Mouse (Mus musculus): ENCODE data around the gene Map3k11. TPM values are rescaled to one million over a fixed set of nuclear protein-coding genes. Genes with fewer than 3 reads are reported as not detected.
A peak's percentile ranks its signal among the peaks of the same experiment; 100 is the strongest.

Gene Map3k11
- total RNA-seq, 2 experiments from 2014 or later = 24.0 to 30.4 TPM

DNA sequence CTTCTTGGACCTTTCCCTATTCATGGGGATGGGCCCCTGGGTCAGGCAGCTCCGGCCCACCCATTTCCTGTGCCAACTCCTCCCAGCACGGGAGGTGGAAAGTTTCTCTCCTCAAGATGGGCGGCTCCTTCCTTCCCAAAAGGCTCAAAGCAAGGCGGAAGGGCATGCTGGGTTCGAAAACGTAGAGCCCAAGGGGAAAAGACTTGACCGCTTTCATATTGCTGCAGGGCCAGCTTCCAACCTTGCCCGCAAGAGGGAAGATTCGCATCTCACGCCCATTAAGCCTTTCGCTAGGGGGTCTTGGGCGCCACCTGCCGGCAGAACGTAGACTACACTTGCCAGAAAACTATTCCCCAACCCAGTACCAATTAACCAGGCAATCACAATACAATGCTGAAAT, 39.2 kb downstream of the Map3k11 start:
- peak; percentile 78 for DNase-seq (ENCODE audit: low spot score)
- intact Hi-C loops (cut with DNase I) = loop anchor here (1.0 to 5.0 kb wide), 4 partner anchors 16 to 120 kb away; no protein-coding TSS in a partner anchor

DNA sequence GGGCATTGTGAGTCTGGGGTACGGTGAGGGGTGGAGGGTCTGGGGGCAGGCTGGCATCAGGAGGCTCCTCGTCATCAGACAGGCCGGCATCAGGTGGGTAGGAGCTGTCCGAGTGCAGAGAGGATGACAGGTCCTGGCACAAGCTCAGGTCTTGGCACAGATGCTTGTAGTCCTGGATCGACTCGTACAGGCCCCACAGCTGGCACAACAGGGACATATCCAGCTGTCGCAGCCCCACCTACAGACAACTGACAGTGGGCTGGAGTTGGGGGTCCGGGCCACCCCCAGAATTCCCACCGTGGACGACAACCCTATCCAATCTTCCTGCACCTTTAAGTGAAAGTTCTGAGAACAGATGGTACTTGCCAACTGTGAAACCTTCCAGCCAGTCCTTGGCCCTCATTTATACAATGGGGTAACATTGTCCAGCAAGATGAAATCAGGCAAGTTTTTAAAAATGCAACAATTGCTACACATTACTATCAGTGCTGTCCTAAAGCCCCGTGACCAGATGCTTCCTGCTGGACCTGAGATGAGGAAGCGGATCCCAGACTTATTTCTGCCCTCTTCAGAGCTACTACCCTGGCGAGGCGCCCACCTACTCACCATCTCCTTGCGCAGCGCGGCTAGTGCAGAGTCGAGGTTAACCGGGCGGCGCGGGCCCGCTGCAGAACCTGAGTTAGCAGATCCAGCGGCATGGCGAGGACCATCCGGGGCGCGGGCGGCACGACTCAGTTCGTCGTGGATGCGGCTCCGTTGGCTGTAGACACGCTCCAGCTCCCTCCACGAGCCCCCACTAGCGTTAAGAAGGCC, 40.3 kb downstream of the Map3k11 start:
- DNase-seq (ENCODE audit: low spot score) = no peak
- intact Hi-C loops (cut with DNase I) = loop anchor here (1.0 to 5.0 kb wide), 3 partner anchors 18 to 118 kb away; no protein-coding TSS in a partner anchor

DNA sequence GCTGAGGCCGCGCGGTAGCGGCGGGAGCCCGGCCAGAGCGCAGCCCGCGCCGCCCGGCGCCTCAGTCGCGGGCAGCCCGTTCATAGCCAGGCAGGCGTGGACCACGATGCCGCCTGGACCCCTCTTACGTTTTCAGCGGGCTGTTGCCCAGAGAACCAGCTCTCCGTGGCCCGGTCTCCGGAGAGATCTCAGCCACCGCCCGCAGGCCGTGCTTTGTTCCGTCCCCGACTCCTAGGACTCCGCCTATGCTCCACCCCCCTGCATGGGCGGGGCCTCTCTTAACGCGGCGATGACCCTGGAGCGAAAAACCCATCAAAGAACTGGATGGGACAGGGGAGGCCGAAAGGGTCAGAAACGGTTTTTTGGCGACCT, 40.9 kb downstream of the Map3k11 start, which contains the start of gene Fam89b:
Gene Fam89b, minus strand, starts transcription at position 210 of the 372 bp plus-strand sequence.
- DNase-seq (ENCODE audit: low spot score) = peak; percentile 83
- intact Hi-C loops (cut with DNase I) = loop anchor here (5.0 kb wide), 2 partner anchors 82 to 118 kb away; no protein-coding TSS in a partner anchor

DNA sequence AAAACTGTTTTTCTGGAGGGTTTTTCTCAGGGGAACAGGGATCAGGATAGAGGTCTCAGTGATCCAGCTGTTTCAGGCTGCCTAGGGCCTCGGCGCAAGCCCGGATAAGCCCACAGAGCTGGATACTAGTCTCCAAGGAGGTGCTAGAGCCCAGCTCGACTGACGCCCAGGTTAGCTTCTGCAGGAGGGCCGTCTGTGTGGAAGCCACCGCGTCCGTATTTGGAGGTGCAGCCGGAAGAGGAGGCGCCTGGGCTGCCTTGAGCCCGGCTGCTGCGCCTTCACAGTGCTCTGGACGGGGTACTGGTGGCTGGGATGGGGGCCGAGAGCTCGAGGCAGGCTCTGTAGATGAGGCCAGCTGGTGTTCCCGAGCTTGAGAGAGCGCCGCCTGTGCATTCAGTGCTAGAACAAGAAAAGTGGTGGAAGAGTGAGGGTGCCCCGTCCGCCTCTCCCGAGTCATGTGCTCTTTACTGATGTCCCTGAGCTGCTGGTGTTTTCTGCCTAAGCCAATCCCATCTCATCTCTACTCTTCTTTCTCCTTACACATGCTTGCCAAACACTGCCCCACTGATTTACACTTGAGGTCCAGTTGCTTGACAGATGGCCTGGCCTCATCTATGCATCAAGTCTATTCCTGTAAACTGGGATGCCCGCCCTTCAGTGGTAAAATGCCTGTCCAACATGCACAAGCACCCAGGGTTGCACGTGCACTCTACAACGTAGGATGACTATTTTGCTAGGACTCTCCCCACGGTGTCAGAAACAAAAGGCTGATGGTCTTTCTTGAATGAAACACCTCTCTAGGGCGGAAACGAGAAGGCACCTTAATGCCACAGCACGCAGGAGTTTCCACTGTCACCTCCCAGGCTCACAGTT, 42.0 kb downstream of the Map3k11 start:
- intact Hi-C loops (cut with DNase I) = loop anchor here (2.0 kb wide), 1 partner anchor 40 kb away; the partner anchor contains the start of gene Scyl1
- no peak for DNase-seq (ENCODE audit: low spot score)

DNA sequence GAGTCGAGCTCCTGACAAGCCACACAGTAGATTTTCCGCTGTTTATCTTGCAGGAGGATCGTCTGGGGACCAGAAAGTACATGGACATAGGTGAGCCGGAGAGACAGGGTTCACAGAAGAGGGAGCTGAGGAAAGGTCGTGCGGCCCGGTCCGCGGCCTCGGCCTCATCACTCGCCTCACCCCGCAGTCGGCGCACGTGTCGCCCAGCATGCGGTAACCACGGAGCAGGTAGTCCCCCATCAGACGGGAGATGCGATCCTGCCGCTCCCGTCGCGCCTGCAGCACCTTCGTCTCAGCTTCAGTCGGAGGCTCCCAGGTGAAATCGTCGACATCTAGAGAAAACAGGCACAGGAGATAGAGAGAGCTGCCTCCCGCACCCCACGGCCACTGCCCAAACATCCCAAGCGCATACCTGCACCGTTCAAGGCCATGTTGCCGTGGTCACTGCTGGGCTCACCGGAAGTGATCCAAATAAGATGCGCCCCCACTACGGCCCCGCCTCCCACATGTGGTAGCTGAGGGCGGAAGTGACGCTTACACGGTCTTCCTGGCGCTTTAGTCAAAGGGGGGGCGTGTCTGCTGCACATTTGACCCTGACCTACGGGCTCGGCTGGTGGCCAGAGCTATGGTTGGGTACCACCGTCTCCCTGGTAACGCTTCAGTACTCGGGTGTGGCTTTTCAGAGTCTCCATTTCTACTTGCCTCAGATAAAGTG, 42.9 kb downstream of the Map3k11 start:
- DNase-seq (ENCODE audit: low spot score) = peak; percentile 84
- intact Hi-C loops (cut with DNase I) = loop anchor here (2.0 kb wide), 1 partner anchor 39 kb away; the partner anchor contains the start of gene Scyl1

DNA sequence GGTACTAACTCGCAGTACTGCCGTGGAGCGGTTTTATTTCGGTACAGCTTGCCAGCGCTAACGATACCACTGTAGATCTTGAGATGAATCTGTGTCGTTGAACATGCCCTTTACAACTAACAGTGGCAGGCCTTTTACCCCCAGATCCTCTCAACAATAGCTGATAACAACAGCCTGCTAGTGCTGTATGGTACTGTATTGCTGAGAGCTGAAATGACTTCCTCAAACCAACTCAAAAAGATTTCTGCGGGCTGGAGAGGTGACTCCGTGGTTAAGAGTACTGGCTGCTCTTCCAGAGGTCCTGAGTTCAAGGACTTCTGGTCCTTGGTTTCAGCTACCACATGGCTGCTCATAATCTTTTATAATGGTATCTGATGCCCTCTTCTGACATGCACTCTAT, 45.8 kb downstream of the Map3k11 start:
- DNase-seq (ENCODE audit: low spot score) = no peak
- intact Hi-C loops (cut with DNase I) = no loop called here

DNA sequence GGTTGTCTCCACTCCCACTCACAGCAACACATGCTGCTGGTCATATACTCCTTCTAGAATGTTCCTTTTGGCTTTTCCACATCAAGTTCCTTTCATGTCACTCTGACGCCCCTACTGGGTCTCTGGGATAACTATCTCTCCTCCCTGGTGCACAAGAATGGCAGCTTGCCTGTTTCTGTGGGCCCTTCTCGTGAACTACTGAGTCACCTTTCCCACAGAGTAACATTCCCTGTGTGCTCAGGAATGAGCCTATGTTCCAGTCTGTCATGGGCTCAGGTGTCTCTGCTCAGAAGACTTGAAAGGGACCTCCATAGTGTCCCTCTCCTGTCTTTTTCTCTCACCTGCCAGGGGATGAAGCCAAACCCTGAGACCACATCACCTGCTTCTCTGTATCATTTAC, 50.9 kb downstream of the Map3k11 start:
- intact Hi-C loops (cut with DNase I) = no loop called here
- DNase-seq (ENCODE audit: low spot score) = no peak

DNA sequence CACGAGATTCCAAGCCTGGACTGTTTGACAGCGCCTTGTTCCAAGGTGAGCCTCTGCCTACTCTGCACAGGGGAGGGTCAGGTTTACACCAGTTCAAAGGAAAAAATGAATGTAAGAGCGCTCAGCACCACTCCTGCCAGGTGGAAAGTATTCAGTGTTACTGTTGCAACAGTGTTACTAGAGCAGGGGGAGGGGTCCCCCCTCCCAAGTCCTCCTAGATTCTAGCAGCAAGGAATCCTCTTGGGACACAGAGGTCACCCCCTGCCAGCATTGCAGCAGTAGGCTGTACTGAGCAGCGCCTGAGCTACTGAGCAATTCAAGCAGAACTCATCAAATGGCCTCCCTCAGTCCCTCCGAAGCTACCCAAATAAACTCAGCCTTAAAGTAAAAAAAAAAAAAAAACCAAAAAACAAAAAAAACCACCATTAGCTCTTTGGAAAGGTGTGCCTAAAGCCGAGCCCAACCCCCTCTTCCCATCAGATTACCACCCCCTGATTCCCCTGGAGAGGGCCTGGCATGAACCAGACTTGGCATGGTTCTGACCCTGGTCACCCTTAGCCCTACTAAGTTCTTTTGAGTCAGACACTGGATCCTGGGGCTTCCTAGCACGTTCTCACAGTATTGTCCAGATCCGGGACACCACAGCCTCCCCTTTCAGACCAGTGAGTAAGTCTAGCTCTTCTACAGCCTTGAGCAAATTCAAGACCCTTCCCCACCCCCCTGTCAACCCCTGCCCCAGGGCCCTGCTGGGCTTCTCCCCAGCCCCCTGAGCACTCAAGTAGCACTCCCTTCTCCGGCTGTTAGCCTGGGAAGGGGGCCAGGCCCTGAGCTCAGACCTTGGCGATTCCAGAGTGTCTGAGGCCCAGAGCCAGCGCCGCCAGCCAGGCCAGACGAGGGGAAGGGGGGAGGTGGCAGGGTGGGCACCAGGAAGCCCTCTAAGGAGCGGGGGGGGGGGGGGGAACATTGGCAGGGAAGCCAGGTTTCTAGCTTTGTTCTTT, 52.1 kb downstream of the Map3k11 start, which contains the start of gene Ltbp3:
Gene Ltbp3, plus strand, starts transcription at position 585 of the 998 bp plus-strand sequence.
- peak; percentile 75 for DNase-seq (ENCODE audit: low spot score)
- intact Hi-C loops (cut with DNase I) = no loop called here

DNA sequence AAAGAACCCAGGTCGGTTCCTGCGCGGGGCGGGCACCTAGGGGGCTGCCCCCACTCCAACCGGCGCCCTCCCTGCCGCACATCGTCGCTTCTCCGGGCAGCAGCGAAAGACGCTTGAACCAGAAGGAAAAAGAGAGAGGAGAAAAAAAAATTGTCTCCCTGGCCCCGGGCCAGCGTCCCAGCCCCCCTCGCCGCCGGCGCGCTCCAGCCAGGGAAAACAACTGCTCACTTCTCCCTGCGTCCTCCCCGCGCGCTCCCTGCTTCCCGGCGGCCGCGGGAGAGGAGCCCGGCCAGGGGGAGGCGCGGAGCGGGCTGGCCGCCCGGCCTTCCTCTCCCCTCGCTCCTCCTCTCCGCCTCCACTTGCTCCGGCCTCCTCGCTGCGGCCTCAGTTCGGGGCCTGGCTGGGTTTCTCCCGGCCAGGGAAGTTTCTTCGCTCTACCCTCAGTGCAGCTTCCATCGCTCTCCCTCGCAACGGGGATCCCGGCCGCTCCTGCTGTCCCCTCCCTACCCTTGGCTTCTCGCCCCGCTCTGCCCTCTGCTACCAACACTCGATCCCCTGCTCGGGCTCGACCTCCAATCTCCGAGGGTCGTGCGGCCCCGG, 53.2 kb downstream of the Map3k11 start:
- intact Hi-C loops (cut with DNase I) = no loop called here
- peak; percentile 83 for DNase-seq (ENCODE audit: low spot score)

DNA sequence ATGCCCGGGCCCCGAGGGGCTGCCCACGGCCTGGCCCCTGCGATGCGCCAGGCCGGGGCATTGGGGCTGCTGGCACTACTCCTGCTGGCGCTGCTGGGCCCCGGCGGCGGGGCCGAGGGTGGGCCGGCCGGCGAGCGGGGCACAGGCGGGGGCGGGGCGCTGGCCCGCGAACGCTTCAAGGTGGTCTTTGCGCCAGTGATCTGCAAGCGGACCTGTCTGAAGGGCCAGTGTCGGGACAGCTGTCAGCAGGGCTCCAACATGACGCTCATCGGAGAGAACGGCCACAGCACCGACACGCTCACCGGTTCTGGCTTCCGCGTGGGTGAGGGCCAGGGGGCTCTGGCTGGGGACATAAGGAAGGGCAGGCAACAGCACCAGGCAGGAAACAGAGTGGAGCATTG, 53.7 kb downstream of the Map3k11 start:
- intact Hi-C loops (cut with DNase I) = no loop called here
- DNase-seq (ENCODE audit: low spot score) = no peak

DNA sequence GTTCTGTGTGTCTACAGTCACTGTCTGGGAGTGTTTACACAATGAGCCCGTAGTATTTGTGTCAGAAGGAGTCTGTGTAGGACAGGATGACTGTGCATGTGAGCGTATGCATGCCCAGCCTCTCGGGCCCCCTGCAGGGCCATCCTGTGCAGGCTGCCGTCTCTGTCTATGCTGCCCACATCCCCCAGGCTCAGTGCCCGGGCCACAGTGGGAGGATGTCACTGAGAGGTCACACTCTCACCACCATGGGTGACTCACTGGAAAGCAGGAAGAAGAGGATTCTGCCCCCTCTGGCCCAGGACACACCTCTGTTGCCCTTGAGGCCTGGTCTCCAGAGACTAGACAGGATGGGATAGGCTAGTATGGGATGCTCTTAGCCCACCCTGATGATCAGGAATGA, 55.0 kb downstream of the Map3k11 start:
- intact Hi-C loops (cut with DNase I) = no loop called here
- DNase-seq (ENCODE audit: low spot score) = no peak

DNA sequence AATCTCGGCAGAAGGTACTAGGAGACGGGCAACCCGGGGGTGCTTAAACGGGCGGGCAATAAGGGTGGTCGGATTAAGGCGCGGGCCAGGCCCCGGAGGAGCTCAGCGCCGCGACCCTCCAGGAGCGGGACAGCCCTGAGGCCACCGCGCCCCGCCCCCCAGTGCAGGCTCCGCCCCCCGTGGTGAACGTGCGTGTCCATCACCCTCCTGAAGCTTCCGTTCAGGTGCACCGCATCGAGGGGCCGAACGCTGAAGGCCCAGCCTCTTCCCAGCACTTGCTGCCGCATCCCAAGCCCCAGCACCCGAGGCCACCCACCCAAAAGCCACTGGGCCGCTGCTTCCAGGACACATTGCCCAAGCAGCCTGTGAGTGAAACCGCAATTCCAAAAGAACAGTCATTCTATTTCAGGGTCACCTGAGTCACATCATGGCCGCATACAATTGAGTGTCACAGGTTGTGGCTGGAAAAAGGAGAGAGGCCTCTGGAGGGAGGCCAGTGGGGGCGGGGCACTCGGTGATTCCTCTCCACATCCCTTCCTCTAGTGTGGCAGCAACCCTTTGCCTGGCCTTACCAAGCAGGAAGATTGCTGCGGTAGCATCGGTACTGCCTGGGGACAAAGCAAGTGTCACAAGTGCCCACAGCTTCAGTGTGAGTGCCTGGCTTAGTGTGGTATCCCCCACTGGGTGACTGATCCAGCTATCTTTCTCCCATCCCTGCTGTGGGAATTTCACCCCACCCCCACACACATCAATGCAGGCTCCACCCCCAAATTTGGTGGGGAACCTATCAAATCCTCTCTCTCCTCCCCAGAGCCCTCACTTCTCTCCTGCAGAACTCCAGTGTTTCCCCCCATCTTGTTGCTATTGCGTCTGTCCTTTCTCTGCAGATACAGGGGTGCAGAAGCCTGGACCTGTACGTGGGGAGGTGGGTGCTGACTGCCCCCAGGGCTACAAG, 57.5 kb downstream of the Map3k11 start:
- DNase-seq (ENCODE audit: low spot score) = no peak
- intact Hi-C loops (cut with DNase I) = no loop called here

DNA sequence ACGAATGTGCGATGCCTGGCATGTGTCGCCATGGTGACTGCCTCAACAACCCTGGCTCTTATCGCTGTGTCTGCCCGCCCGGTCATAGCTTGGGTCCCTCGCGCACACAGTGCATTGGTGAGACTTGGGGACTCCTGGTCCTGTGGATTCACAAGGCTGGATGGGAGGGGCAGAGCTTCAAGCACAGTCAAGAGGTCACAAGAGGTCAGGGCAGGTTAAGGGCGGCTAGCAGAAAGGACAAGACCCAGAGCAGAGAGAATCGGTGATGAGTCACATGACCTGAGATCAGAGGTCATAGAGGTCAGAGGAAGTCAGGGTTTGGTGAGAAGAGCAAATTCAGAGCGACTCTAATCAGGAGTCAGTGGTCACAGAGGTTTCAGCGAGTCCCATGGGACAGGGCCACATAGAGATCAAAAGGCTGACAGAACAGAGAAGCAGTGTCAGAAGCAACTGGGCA, 58.4 kb downstream of the Map3k11 start:
- intact Hi-C loops (cut with DNase I) = no loop called here
- no peak for DNase-seq (ENCODE audit: low spot score)

DNA sequence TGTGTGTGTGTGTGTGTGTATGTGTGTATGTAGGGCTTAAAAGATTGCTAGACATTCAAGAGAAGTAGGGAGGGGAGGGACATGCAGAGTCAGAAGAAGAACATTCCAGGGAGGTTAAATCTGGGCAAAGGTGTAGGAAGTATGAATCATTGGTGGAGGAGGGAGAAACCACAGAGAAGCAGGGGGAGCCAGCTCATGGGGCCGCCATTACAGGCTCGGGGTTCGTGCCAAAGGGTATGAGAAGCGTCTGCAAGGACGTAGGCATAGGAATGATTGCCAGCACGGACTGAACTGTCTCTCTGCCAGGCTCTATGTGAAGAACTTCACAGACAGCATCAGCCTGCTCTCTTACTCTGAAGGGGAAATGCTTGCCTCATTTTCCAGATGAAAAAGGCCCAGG, 60.9 kb downstream of the Map3k11 start:
- intact Hi-C loops (cut with DNase I) = no loop called here
- DNase-seq (ENCODE audit: low spot score) = no peak

DNA sequence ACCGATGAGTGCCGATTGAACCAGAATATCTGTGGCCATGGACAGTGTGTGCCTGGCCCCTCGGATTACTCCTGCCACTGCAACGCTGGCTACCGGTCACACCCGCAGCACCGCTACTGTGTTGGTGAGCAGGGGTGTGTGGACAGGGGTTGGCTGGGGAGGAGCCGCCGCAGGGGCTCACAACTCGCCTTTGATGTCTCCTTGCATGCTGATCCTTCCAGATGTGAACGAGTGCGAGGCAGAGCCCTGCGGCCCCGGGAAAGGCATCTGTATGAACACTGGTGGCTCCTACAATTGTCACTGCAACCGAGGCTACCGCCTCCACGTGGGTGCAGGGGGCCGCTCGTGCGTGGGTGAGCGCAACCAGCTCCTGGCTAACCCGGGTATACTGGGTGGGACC, 62.4 kb downstream of the Map3k11 start:
- no peak for DNase-seq (ENCODE audit: low spot score)
- intact Hi-C loops (cut with DNase I) = no loop called here

DNA sequence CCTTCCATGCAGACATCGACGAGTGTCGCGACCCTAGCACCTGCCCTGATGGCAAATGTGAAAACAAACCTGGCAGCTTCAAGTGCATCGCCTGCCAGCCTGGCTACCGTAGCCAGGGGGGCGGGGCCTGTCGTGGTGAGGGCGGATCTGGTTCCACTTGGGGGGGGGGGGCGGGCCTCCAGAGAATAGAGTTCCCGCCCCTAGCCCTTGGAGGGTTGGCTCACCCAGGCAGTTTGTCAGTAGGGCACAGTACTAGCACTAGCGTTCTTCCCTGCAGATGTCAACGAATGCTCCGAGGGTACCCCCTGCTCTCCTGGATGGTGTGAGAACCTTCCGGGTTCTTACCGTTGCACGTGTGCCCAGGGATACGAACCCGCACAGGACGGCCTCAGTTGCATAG, 63.2 kb downstream of the Map3k11 start:
- DNase-seq (ENCODE audit: low spot score) = no peak
- intact Hi-C loops (cut with DNase I) = no loop called here
